Mouse (Mus musculus): Measurements from ENCODE around the gene Ostc.

The Ostc gene

DNA sequence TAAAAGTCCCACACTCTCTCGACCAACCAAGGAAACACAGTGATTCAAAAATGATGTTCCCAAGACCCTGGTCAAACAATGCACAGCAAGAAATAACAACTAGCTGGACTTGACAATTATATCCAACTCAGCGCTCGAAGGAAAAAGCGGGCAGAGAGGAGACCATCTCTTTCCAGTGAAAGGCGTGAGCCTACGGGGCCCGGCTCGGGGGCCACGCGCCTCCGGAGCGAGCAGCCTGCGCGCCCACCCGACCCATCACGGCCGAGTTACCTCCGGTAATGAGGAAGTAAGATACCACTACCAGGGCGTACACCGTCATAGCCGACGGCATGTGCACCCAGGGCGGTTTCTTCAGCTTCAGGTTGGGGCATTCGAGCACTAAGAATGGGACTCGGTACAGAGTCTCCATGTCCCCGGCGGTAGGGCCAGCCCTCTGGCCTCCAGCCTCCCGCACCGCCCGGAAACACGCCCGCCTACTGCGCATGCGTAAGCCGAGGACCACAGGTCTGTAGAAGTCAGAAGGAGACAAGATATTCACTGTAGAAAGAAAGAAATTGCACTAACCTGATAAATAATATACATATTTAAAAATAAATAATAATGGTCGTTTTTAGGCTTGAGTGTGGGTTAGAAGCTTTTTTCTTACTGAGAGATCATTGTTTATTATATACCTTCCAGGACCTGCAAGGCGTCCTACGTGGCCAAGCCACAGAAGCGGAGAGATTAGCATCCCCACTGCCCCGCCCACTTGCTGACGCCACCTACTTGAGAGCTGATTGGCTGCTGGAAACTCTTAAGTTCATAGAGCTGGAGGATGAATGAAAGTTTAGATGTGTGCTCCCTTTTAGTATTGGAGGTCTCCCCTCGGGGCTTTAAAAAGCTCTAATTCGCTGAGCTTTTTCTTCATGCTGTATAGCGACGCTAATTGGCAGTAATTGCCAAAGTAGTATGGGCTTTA is at the start of gene Ostc:
Ostc (minus strand) TSS at position 478 of the 958 bp plus-strand sequence.
- peak; percentile 94 for DNase-seq

- peak; percentile 5 for DNase-seq
These were observed 49.1 kb upstream of the Ostc start for GRCm38 (mm10) chr3:130758157-130758841.

DNA sequence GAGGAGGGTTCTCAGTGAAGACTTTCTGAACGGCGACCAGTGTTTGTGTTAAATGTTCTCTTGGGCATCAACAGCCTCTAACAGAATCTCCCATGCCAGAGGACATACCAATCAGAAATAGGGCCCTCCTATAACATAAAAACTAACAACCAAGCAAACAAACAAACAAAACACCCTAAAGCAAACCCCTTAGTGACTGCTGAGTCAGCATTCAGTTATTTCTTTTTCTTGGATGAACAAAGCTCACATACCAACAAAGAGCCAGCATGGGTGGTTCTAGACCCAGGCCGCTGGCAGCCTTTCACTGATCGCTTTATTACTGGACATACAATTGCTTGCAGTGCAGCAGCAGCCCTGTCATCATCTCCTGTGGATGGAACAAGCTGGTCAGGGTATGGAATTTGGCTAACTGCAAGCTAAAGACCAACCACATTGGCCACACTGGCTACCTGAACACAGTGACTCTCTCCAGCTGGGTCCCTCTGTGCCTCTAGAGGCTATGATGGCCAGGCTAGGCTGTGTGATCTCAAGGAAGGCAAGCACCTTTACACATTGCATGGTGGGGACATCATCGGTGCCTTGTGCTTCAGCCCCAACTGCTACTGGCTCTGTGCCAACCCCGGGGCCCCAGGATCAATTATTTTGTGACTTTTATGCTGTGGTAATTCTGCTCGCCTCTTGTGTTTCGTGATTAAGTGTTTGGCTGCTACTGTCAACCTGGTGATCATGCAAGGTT is 48.0 kb upstream of the Ostc start:
- DNase-seq, result no peak

DNA sequence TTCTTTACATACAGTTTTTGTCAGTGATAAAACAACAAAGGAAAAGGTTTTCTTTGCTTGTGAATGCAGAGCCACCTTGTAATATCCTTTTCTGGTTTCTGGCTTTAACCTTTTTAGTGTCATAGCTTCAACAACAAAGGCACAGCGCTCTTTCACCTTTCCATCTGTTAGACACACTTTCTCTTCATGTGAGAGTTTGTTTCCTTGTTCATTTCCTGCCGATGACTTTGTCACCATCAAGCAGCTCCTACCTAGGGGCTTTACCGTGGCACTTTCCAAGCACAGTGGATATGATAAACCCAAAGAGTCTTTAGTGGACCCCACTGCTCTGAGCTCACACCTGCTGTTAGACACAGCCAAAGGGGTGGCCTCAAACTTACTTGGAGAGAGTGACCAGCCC is 40.0 kb upstream of the Ostc start:
- DNase-seq, result no peak

- DNase-seq, result no peak
These were observed 37.7 kb upstream of the Ostc start for GRCm38 (mm10) chr3:130746673-130747619.

GRCm38 (mm10) chr3:130737652-130738361 is 28.6 kb upstream of the Ostc start:
- DNase-seq, result no peak

DNA sequence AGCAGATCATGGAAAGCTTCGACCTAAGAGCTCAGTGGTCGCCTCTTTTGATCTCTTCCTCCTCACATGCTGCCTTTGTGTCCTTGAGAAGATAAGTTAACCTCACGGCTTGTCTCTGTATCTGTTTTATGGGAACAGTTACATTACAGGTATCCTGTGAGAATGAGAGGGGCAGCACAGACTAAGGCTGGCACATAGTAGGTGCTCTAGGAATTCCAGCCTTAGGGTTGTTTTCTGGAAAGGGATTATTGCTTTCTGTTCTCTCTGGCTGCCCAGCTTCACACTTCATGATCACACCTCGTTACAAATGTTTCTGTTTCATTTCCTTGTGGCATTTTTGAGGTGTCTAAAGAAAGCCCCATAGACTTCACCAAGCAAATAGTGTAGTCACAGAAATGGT is 27.5 kb upstream of the Ostc start:
- DNase-seq, result no peak

DNA sequence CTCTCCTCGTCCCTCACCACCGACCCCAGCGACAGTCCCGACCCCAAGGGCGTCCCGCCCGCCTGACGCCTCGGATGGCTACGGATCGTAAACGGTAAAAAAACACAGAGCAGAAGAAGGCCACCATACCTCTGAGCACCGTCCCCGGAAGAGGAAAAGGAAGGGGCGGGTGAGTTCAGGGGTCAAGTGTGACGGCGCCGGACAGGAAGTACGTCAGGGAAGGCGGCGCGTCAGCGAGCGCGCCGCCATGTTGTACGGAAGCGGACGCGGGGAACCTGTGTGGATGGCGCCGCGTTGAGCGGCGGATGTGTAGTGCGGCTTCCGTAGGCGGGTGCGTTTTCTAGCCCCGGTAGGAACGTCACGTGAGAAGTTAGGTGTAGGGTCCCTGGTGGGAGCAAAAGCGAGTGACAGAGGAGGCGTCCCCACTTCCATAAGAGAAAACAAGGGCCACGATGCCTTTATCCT is 21.0 kb upstream of the Ostc start, which contains the start of gene Rpl34:
Rpl34 (minus strand) TSS at position 210 of the 465 bp plus-strand sequence.
- peak; percentile 91 for DNase-seq

DNA sequence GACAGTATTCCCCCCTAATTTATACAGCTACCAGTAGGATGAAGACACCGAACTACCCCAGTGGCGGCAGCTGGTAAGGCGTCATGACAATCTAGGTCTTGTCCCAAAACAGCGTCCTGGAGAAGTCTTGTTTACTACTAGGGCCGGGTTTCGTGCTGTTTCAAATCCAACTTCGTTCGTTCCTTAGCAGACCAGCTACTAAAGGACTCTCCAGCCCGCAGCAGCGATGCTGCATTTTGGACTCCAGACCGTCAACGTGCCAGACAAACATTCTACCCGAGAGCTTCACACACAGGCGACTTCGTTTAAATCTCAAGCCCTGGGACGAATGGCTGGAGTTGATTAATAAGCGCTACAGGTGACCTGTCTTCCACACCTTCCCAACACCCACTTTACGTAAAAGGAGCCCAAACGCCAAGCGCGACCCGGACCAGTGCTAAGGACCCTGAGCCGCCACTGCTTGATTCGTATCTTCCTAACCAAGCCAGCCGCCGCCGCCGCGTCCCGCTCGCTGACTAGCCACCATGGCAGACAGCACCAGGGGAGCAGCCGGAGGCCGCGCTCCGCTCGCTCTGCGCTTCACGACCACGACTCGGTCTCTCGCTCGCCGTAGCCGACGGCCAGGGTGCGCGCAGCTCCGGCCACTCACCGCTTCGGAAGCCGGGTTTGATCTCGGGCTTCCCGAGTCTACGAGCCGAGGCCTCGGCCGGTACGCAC is 20.4 kb upstream of the Ostc start:
- peak; percentile 51 for DNase-seq

- DNase-seq, result no peak
These were observed 18.4 kb upstream of the Ostc start for GRCm38 (mm10) chr3:130727676-130728075.

DNA sequence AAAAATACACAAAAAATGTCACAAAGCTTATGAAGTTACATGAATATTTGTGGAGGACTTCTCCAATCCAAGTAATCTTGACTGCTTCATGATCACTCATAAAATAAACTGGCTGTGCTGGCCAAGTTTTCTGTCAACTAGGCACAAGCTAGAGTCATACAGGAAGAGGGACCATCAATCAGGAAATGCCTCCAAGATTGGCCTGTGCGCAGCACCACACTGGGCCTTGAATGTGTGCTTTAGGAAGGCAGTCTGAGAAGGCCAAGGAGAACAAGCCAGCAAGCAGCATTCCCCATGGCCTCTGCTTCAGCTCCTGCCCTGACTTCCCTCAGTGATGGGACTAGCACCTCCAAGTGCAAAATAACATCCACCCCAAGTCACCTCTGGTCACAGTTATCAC is 17.8 kb upstream of the Ostc start:
- DNase-seq, result no peak

- DNase-seq, result no peak
These were observed 16.5 kb upstream of the Ostc start for GRCm38 (mm10) chr3:130725718-130726117.

- DNase-seq, result no peak
These were observed 13.7 kb upstream of the Ostc start for GRCm38 (mm10) chr3:130722733-130723478.

- DNase-seq, result no peak
These were observed 11.0 kb upstream of the Ostc start for GRCm38 (mm10) chr3:130720225-130720624.

DNA sequence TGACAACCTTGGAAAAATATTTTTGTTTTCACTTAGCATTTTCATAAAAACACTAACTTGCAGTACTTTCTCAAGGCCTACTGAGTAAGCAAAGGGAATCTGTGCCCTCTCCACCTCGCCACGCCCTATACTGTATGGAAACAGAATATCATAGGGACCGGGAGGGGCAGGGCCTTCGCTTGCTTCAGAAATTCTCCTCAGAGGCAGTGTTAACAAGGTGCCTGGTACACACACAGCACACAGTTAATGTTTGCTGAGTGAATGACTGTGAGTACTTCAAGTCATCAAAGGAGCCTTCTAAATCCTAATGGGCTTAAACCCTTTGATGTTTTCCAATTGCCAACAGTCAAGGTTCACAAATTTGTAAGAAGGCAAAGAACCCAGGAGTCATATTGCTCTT is 9.6 kb upstream of the Ostc start:
- DNase-seq, result no peak

- DNase-seq, result no peak
These were observed 7.3 kb upstream of the Ostc start for GRCm38 (mm10) chr3:130716555-130716954.

DNA sequence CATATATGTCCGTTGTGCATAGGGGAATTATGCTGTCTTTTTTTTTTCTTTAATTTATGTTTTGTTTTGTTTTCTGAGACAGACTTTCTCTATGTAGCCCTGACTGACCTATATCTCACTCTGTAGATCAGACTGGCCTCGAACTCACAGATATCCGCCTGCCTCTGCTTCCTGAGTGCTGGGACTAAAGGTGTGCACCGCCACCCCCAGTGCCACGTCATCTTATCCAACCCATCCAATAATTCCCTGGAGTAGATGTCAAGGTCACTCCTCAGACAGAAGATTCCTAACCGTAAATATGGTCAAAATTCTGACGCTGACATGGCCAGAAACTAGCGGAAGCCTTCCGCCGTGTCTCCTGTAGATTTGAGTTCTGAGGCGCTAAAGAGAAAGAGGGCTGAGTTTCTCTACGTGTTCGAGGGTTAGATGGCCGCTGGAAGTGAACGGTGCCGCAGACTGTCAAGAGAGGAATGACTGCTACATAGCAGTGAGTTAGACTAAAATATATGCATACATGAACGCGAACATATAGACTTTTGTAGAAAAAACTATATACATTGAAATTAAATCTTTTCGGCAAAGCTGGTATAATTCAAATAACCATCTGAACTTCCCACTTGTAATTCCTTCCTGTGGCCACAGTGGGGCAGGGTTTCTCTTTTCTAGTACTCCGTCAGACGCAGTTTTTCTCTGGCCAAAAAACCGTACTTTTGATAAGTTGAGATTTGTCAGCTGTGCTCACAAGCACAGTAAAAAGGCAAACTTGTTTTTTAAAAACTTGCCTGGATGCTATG is 5.7 kb upstream of the Ostc start:
- DNase-seq, result peak; percentile 80

DNA sequence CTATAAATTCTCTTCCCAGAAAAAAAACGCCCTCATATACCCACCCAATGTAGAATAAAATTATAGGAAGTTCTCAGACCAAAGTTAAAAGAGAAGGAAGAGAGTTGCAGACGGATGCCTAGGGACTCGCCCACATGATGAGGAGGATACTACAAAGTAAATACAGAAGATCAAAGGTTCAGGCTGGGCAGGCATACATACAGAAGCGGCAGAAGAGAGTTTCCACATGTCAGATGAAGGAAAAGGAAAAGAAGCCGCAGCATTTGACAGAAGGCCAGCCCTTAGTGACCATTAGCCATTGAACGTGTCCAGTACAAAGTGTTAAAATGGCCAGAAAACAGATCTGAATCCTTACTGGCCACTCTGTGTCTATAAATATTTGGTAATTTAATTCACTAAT is 3.6 kb upstream of the Ostc start:
- DNase-seq, result no peak

- no peak for DNase-seq
These were observed 859 bp upstream of the Ostc start for GRCm38 (mm10) chr3:130710103-130710502.

Data from right cerebral cortex, postnatal 4 days (tissue).